Mouse (Mus musculus) CD8-positive naive resting alpha-beta T cell, adult 2 months (primary cell): ENCODE data around the gene Ppp1r18.
A peak's percentile ranks its signal among the peaks of the same experiment; 100 is the strongest.

Source experiments
- DNase-seq, 2 experiments: peaks; one replicate each; pipeline ENCODE4 v3.0.0; 2022; ENCODE audit warnings: low read depth in 2 of 2, low spot score in 2 of 2

Ppp1r18 gene

GRCm38 (mm10) chr17:35865481-35866280, at the start of gene Ppp1r18:
Ppp1r18 (plus strand) TSS chr17:35865593.
- DNase-seq = no peak

- DNase-seq = no peak
These were observed 49.6 kb upstream of the Ppp1r18 start for GRCm38 (mm10) chr17:35815836-35816235.

- no peak for DNase-seq
These were observed 48.7 kb upstream of the Ppp1r18 start for GRCm38 (mm10) chr17:35816686-35817085.

GRCm38 (mm10) chr17:35817226-35817625, 48.2 kb upstream of the Ppp1r18 start:
- no peak for DNase-seq

- no peak for DNase-seq
These were observed 45.3 kb upstream of the Ppp1r18 start for GRCm38 (mm10) chr17:35820111-35820510.

- DNase-seq = peak; percentile 21 to 35
These were observed 43.7 kb upstream of the Ppp1r18 start, which contains the start of gene Ier3 for GRCm38 (mm10) chr17:35821439-35822430. Ier3 (plus strand) TSS chr17:35821684.

GRCm38 (mm10) chr17:35822564-35822963, 42.8 kb upstream of the Ppp1r18 start:
- no peak for DNase-seq

GRCm38 (mm10) chr17:35822964-35823937, 42.1 kb upstream of the Ppp1r18 start, which contains the start of gene Flot1:
Flot1 (plus strand) TSS chr17:35823230.
- DNase-seq = peak; percentile 66 to 67

DNA sequence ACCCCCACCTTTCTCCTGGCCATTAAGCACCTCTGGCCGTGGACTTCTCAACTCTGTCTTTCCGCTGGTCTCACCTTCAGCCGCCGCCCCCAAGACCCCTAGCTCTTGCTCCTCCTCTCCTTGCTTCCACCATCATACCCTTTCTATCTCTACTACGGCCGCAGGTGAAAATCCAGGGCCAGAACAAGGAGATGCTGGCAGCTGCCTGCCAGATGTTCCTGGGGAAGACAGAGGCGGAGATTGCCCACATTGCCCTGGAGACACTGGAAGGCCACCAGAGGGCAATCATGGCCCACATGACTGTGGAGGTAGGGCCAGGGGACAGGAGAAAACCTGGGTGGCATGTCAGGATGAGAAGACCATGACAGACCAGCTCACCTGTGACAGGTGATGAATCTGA, 41.0 kb upstream of the Ppp1r18 start:
- DNase-seq = no peak

- no peak for DNase-seq
These were observed 40.1 kb upstream of the Ppp1r18 start for GRCm38 (mm10) chr17:35825109-35825850.

DNA sequence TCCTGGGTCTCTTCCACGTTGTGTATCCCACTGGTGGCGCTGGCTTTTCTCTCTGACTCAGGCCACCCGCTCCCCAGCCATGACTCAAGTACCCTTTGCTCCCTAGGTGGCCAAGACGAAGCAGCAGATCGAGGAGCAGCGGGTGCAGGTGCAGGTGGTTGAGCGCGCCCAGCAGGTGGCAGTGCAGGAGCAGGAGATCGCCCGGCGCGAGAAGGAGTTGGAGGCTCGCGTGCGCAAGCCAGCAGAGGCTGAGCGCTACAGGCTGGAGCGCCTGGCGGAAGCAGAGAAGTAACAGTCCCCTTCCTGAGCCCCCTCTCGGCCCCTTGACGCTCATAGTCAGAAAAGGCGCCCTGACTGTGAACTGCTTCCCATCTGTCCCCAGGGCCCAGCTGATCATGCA, 35.7 kb upstream of the Ppp1r18 start:
- peak; percentile 87 to 88 for DNase-seq

DNA sequence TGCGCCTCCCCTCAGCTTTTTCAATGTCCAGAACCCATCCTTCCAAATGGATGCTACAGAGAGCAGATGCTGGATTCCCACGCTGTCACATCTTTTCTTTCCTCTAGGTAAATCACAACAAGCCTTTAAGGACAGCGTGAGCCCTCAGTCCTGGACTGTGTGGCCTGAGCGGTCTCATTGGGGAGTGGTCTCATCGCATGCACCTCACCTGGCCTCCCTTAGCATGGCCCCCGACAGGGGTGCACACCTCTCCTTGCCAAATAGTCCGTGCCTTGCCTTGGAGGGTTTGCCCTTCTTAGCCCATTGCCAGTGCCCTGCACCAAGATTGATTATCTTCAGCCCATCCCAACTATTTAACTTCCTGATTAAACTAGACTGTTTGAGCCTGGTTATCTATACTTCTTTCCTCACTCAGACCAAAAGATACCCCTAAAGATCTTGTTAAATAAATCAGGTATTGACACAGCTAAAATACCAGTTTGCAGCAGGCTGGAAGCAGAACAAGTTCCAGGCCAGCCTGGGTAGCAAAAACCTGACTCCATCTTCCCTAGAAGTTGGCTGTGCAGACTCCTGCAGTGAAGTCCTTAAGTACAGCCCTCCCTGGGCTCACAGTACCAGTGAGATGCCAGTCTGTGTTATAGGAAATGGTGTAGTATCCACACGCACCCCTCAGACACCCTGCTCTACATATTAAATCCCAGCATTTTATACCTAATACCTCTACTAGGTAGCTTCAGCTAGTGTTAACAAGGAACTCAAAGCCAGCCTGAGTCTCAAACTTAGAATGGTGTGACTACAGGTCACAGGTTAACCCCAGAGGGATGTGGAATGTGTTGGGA, 32.8 kb upstream of the Ppp1r18 start:
- no peak for DNase-seq

- no peak for DNase-seq
These were observed 32.1 kb upstream of the Ppp1r18 start for GRCm38 (mm10) chr17:35833239-35833751.

DNA sequence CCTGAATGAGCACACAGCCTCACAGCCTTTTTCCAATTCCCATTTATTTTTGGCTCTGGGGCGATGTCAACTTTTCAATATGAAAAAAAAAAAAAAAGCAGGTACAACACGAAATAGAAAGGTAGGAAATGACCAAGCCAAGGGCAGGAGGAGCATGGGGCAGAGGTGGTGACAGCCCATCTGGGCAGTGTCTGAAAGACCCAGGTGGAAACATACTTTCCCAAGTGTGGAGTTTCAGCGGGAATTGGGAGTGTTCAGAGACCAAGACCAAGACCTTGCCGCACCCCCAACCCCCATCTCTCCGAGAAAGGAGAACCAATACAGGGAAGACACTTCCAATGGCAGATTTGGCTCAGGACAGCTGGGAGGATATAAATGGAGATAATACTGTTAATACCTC, 31.5 kb upstream of the Ppp1r18 start:
- no peak for DNase-seq

GRCm38 (mm10) chr17:35834696-35835422, 30.5 kb upstream of the Ppp1r18 start:
- no peak for DNase-seq

GRCm38 (mm10) chr17:35835424-35836140, 29.8 kb upstream of the Ppp1r18 start:
- no peak for DNase-seq

GRCm38 (mm10) chr17:35836178-35836965, 29.0 kb upstream of the Ppp1r18 start:
- DNase-seq = peak; percentile 75 to 85
